Mouse (Mus musculus) heart, embryonic 16.5 days (tissue): ENCODE results near the gene Ccdc162. TPM values are rescaled to one million over a fixed set of nuclear protein-coding genes. Genes with fewer than 3 reads are reported as not detected.

Experiments
- ATAC-seq: fragments of 200-750 bp; cut with Nextera tagmentation; replicated peaks from 2 replicates; pipeline ENCODE4 v1.8.0; 2017; ENCODE audit warnings: moderate number of reproducible peaks; ENCODE audit not compliant: insufficient read depth, low FRiP score; ENCODE audit errors: extremely low read depth
- H3K27ac ChIP-seq: fragments of 300-500 bp; sonication (generic); 2 replicates; pipeline ENCODE4 v1.5.1; 2014; ENCODE audit warnings: mild to moderate bottlenecking, low read length, control low read depth, moderate library complexity
- H3K27me3 ChIP-seq: fragments of 300-500 bp; sonication (generic); 2 replicates; pipeline ENCODE4 v1.6.1; 2014; ENCODE audit warnings: low read length, mixed read lengths; ENCODE audit not compliant: control insufficient read depth, insufficient read depth
- H3K36me3 ChIP-seq: fragments of 300-500 bp; sonication (generic); 2 replicates; pipeline ENCODE4 v1.6.1; 2014; ENCODE audit not compliant: control insufficient read depth, insufficient read depth
- H3K4me1 ChIP-seq: fragments of 300-500 bp; sonication (generic); 2 replicates; pipeline ENCODE4 v1.6.1; 2014; ENCODE audit warnings: low read length, mixed read lengths; ENCODE audit not compliant: control insufficient read depth, insufficient read depth
- H3K4me2 ChIP-seq: fragments of 300-500 bp; sonication (generic); 2 replicates; pipeline ENCODE4 v1.6.1; 2014; ENCODE audit warnings: low read depth, mild to moderate bottlenecking, control low read depth, low read length
- H3K4me3 ChIP-seq: fragments of 300-500 bp; sonication (generic); 2 replicates; pipeline ENCODE4 v1.5.1; 2014; ENCODE audit warnings: mild to moderate bottlenecking, control low read depth, low read length
- H3K9ac ChIP-seq: fragments of 300-500 bp; sonication (generic); 2 replicates; pipeline ENCODE4 v1.6.1; 2014; ENCODE audit warnings: low read length, control low read depth
- H3K9me3 ChIP-seq: fragments of 300-500 bp; sonication (generic); replicated peaks from 2 replicates; pipeline ENCODE4 v1.6.1; 2016; ENCODE audit warnings: low read length; ENCODE audit not compliant: control insufficient read depth
- WGBS: fragments of 180-500 bp; shearing (Covaris S2); extraction: QIAGEN DNeasy Blood & Tissue Kit; methylation state at CpG from one replicate; pipeline ENCODE4 v1.1.7; 2014; 5-methylcytosine and 5-hydroxymethylcytosine counted together
- polyA plus RNA-seq: library from polyadenylated mRNA; unstranded; fragments of >200 nt; fragmentation: Nextera tagmentation; extraction: Ambion mirVana; gene quantifications from 2 replicates; pipeline ENCODE4 v1.2.1, GENCODE M21; 2015

The Ccdc162 gene
- polyA plus RNA-seq, 1 experiment from 2014 or later, result 1.2 TPM

- no peaks in the 10 kb centered on the region for H3K4me1 ChIP-seq
- H3K27me3 ChIP-seq, result no peaks in the 10 kb centered on the region
- peaks cover 9% of the 10 kb centered on the region for H3K36me3 ChIP-seq
- 83% methylated on average over 4 of the region's 4 CpGs for WGBS
- no peak overlapping the region for H3K4me3 ChIP-seq
- H3K4me2 ChIP-seq, result no peak overlapping the region
- no peak for ATAC-seq
- H3K9ac ChIP-seq, result no peak overlapping the region
- H3K9me3 ChIP-seq, result no peaks in the 10 kb centered on the region
- no peak overlapping the region for H3K27ac ChIP-seq
Measured at GRCm38 (mm10) chr10:41744006-41744405, 27.6 kb upstream of the Ccdc162 start.

GRCm38 (mm10) chr10:41740221-41740620, 23.8 kb upstream of the Ccdc162 start:
- Histone ChIP-seq H3K27ac (no peak overlapping the region), H3K9me3 (0 out of 2 replicates have a peak, but pooled peaks cover 3% of the 10 kb centered on the region), H3K36me3 (peaks cover 20% of the 10 kb centered on the region), H3K4me2 (no peak overlapping the region), H3K4me3 (no peak overlapping the region), H3K9ac (no peak overlapping the region), H3K4me1 (no peaks in the 10 kb centered on the region), H3K27me3 (no peaks in the 10 kb centered on the region)
- ATAC-seq, result no peak
- 68% methylated on average over 2 of the region's 2 CpGs for WGBS

- Histone ChIP-seq H3K4me3 (no peak overlapping the region), H3K9ac (no peak overlapping the region), H3K9me3 (0 out of 2 replicates have a peak, but pooled peaks cover 3% of the 10 kb centered on the region), H3K4me2 (no peak overlapping the region), H3K4me1 (no peaks in the 10 kb centered on the region), H3K36me3 (peaks cover 12% of the 10 kb centered on the region), H3K27me3 (no peaks in the 10 kb centered on the region), H3K27ac (no peak overlapping the region)
- peak; percentile 37; the same call in 1 of the 2 replicates for ATAC-seq
- WGBS, result 69% methylated on average over 16 of the region's 16 CpGs
Measured at GRCm38 (mm10) chr10:41737245-41737644, 20.8 kb upstream of the Ccdc162 start.

- ATAC-seq, result no peak
- H3K9ac ChIP-seq, result no peak overlapping the region
- 93% methylated on average over 6 of the region's 6 CpGs for WGBS
- no peak overlapping the region for H3K27ac ChIP-seq
- peaks cover 16% of the 10 kb centered on the region for H3K36me3 ChIP-seq
- no peak overlapping the region for H3K4me2 ChIP-seq
- no peaks in the 10 kb centered on the region for H3K27me3 ChIP-seq
- H3K4me1 ChIP-seq, result no peaks in the 10 kb centered on the region
- no peak overlapping the region for H3K4me3 ChIP-seq
- 0 out of 2 replicates have a peak, but pooled peaks cover 3% of the 10 kb centered on the region for H3K9me3 ChIP-seq
Measured at GRCm38 (mm10) chr10:41735398-41735797, 19.0 kb upstream of the Ccdc162 start.

- Histone ChIP-seq H3K27me3 (no peaks in the 10 kb centered on the region), H3K9me3 (0 out of 2 replicates have a peak, but pooled peaks cover 3% of the 10 kb centered on the region), H3K4me1 (no peaks in the 10 kb centered on the region), H3K36me3 (peaks cover 24% of the 10 kb centered on the region), H3K27ac (no peak overlapping the region), H3K4me2 (no peak overlapping the region), H3K9ac (no peak overlapping the region), H3K4me3 (no peak overlapping the region)
- 98% methylated on average over 3 of the region's 3 CpGs for WGBS
- no peak for ATAC-seq
Measured at GRCm38 (mm10) chr10:41733214-41733613, 16.8 kb upstream of the Ccdc162 start.

- no peak overlapping the region for H3K4me3 ChIP-seq
- no peaks in the 10 kb centered on the region for H3K4me1 ChIP-seq
- no peak overlapping the region for H3K9ac ChIP-seq
- H3K27me3 ChIP-seq, result no peaks in the 10 kb centered on the region
- WGBS, result 88% methylated on average over 4 of the region's 4 CpGs
- H3K27ac ChIP-seq, result no peak overlapping the region
- no peak for ATAC-seq
- no peak overlapping the region for H3K4me2 ChIP-seq
- peaks cover 22% of the 10 kb centered on the region for H3K36me3 ChIP-seq
- H3K9me3 ChIP-seq, result 0 out of 2 replicates have a peak, but pooled peaks cover 3% of the 10 kb centered on the region
Measured at GRCm38 (mm10) chr10:41731932-41732331, 15.5 kb upstream of the Ccdc162 start.

- H3K4me2 ChIP-seq, result no peak overlapping the region
Measured at GRCm38 (mm10) chr10:41730746-41731145, 14.3 kb upstream of the Ccdc162 start.

GRCm38 (mm10) chr10:41726215-41726614, 9.8 kb upstream of the Ccdc162 start:
- Histone ChIP-seq H3K9me3 (no peaks in the 10 kb centered on the region), H3K4me2 (no peak overlapping the region), H3K4me3 (no peak overlapping the region), H3K4me1 (no peaks in the 10 kb centered on the region), H3K27ac (no peak overlapping the region), H3K27me3 (no peaks in the 10 kb centered on the region), H3K36me3 (peaks cover 21% of the 10 kb centered on the region), H3K9ac (no peak overlapping the region)
- 88% methylated on average over 9 of the region's 9 CpGs for WGBS
- no peak for ATAC-seq

More at GRCm38 (mm10) chr10:41730746-41731145, 14.3 kb upstream of the Ccdc162 start:
- WGBS, result 81% methylated on average over 10 of the region's 10 CpGs
- Histone ChIP-seq H3K9ac (no peak overlapping the region), H3K27me3 (no peaks in the 10 kb centered on the region), H3K36me3 (peaks cover 20% of the 10 kb centered on the region), H3K4me3 (no peak overlapping the region), H3K27ac (no peak overlapping the region), H3K4me1 (no peaks in the 10 kb centered on the region), H3K9me3 (no peaks in the 10 kb centered on the region)
- ATAC-seq, result no peak

GRCm38 (mm10) chr10:41719587-41719986, 3.2 kb upstream of the Ccdc162 start:
- no peaks in the 10 kb centered on the region for H3K27me3 ChIP-seq
- WGBS, result 88% methylated on average over 9 of the region's 9 CpGs
- peaks cover 8% of the 10 kb centered on the region; the same call in 1 of the 2 replicates for H3K36me3 ChIP-seq
- no peaks in the 10 kb centered on the region for H3K4me1 ChIP-seq
- ATAC-seq, result no peak
- no peak overlapping the region for H3K4me2 ChIP-seq
- H3K4me3 ChIP-seq, result no peak overlapping the region
- H3K9ac ChIP-seq, result no peak overlapping the region
- H3K27ac ChIP-seq, result no peak overlapping the region
- H3K9me3 ChIP-seq, result no peaks in the 10 kb centered on the region
